Mouse (Mus musculus): ENCODE data around the gene Ccdc144b.

- TF ChIP-seq CHD2 (IDR thresholded peaks at IDR 0.05; ENCODE audit: low read depth, low read length) (peak; percentile 69; the same call in 1 of the 2 replicates), ZC3H11A (IDR thresholded peaks at IDR 0.05; ENCODE audit: borderline replicate concordance, low read depth, low read length) (no peak), HCFC1 (IDR thresholded peaks at IDR 0.05; ENCODE audit: borderline replicate concordance, insufficient read depth, low read length) (peak; percentile 79), MAFK (IDR thresholded peaks at IDR 0.05; ENCODE audit: insufficient read depth, low read depth, low read length) (no peak), ZNF384 (IDR thresholded peaks at IDR 0.05; ENCODE audit: low read depth, low read length) (no peak)
Measured at GRCm38 (mm10) chr3:36065843-36066651, 12.7 kb upstream of the Ccdc144b start, which contains the start of gene Acad9.
